Mouse (Mus musculus) 3134 (cell line): ENCODE data around the gene Wasf2.
A peak's percentile ranks its signal among the peaks of the same experiment; 100 is the strongest.

Experiments
- DNase-seq: peaks from one replicate; pipeline ENCODE4 v3.0.0-alpha.2; 2011; ENCODE audit warnings: low spot score; ENCODE audit not compliant: insufficient read length; ENCODE audit errors: extremely low read depth

Wasf2 gene

GRCm38 (mm10) chr4:133198337-133199180, 68.3 kb downstream of the Wasf2 start:
- DNase-seq: no peak

- no peak for DNase-seq
Observed at GRCm38 (mm10) chr4:133199743-133200142, 69.4 kb downstream of the Wasf2 start.

GRCm38 (mm10) chr4:133200343-133200742, 70.0 kb downstream of the Wasf2 start:
- DNase-seq: no peak

GRCm38 (mm10) chr4:133201006-133201771, 70.9 kb downstream of the Wasf2 start:
- DNase-seq: peak; percentile 49

- no peak for DNase-seq
Observed at GRCm38 (mm10) chr4:133202254-133202653, 71.9 kb downstream of the Wasf2 start.

GRCm38 (mm10) chr4:133203591-133203990, 73.3 kb downstream of the Wasf2 start:
- no peak for DNase-seq

- no peak for DNase-seq
Observed at GRCm38 (mm10) chr4:133204379-133204778, 74.1 kb downstream of the Wasf2 start.

GRCm38 (mm10) chr4:133209366-133209765, 79.1 kb downstream of the Wasf2 start:
- peak; percentile 45 for DNase-seq

- DNase-seq: no peak
Observed at GRCm38 (mm10) chr4:133210023-133210787, 79.9 kb downstream of the Wasf2 start.

GRCm38 (mm10) chr4:133210788-133211390, 80.6 kb downstream of the Wasf2 start:
- no peak for DNase-seq

GRCm38 (mm10) chr4:133211751-133212561, 81.7 kb downstream of the Wasf2 start, which contains the start of the genes Cd164l2 and Gpr3:
Cd164l2 (plus strand) TSS chr4:133212131.
Gpr3 (minus strand) TSS chr4:133212536.
- DNase-seq: no peak

GRCm38 (mm10) chr4:133212562-133213267, 82.4 kb downstream of the Wasf2 start:
- DNase-seq: peak; percentile 76

- no peak for DNase-seq
Observed at GRCm38 (mm10) chr4:133213268-133213590, 82.9 kb downstream of the Wasf2 start.

GRCm38 (mm10) chr4:133213661-133214060, 83.4 kb downstream of the Wasf2 start:
- peak; percentile 52 for DNase-seq

GRCm38 (mm10) chr4:133217641-133218040, 87.3 kb downstream of the Wasf2 start:
- DNase-seq: no peak

GRCm38 (mm10) chr4:133218745-133219144, 88.4 kb downstream of the Wasf2 start:
- DNase-seq: no peak

- DNase-seq: no peak
Observed at GRCm38 (mm10) chr4:133220656-133221055, 90.4 kb downstream of the Wasf2 start.

GRCm38 (mm10) chr4:133221701-133222100, 91.4 kb downstream of the Wasf2 start:
- no peak for DNase-seq

GRCm38 (mm10) chr4:133223875-133224274, 93.6 kb downstream of the Wasf2 start:
- DNase-seq: no peak
